Mouse (Mus musculus) testis, adult 2 months (tissue): ENCODE results near the gene Pcdh9. TPM values are rescaled to one million over a fixed set of nuclear protein-coding genes. Genes with fewer than 3 reads are reported as not detected.

ENCODE experiments used
- H3K27ac ChIP-seq: fragments of 200-500 bp; 2 replicates; pipeline ENCODE4 v1.5.1; 2012; ENCODE audit warnings: low read depth, low read length; ENCODE audit not compliant: control insufficient read depth, insufficient read depth
- H3K27me3 ChIP-seq: fragments of 200-500 bp; 2 replicates; pipeline ENCODE4 v1.6.1; 2012; ENCODE audit warnings: mild to moderate bottlenecking, low read length, moderate library complexity; ENCODE audit not compliant: control insufficient read depth, insufficient read depth
- H3K36me3 ChIP-seq: fragments of 200-500 bp; 2 replicates; pipeline ENCODE4 v1.6.1; 2012; ENCODE audit warnings: mild to moderate bottlenecking, low read length; ENCODE audit not compliant: control insufficient read depth, insufficient read depth
- H3K4me1 ChIP-seq: fragments of 200-500 bp; 2 replicates; pipeline ENCODE4 v1.6.1; 2012; ENCODE audit warnings: low read length; ENCODE audit not compliant: control insufficient read depth, insufficient read depth
- H3K4me3 ChIP-seq: fragments of 200-500 bp; 2 replicates; pipeline ENCODE4 v1.5.1; 2012; ENCODE audit warnings: low read depth, mild to moderate bottlenecking, low read length, moderate library complexity, mixed read lengths; ENCODE audit not compliant: control insufficient read depth
- CTCF ChIP-seq: fragments of 200-500 bp; IDR thresholded peaks from 2 replicates; pipeline ENCODE4 v1.5.1; 2012; ENCODE audit warnings: low read depth, mild to moderate bottlenecking, inconsistent platforms, low read length, moderate library complexity; ENCODE audit not compliant: control insufficient read depth, insufficient read depth, insufficient replicate concordance
- POLR2A ChIP-seq: fragments of 200-500 bp; IDR thresholded peaks from 2 replicates; pipeline ENCODE4 v1.6.1; 2012; ENCODE audit warnings: low read depth, mild to moderate bottlenecking, inconsistent platforms, low read length, moderate library complexity; ENCODE audit not compliant: control insufficient read depth
- polyA plus RNA-seq: library from polyadenylated mRNA; depleted of rRNA; stranded (reverse); fragments of >200 nt; gene quantifications from 2 replicates; pipeline ENCODE4 v1.2.3, GENCODE M21; 2012

Pcdh9 gene
- polyA plus RNA-seq, 1 experiment = 0.78 TPM

- H3K27me3 ChIP-seq = no peaks in the 10 kb centered on the region
- no peaks in the 10 kb centered on the region for H3K4me1 ChIP-seq
- no peaks in the 10 kb centered on the region for H3K36me3 ChIP-seq
- no peak overlapping the region for H3K4me3 ChIP-seq
- no peak for TF ChIP-seq POLR2A
- no peak for TF ChIP-seq CTCF
- no peak overlapping the region for H3K27ac ChIP-seq
Measured at GRCm38 (mm10) chr14:93376159-93376558, 514.3 kb downstream of the Pcdh9 start.

DNA sequence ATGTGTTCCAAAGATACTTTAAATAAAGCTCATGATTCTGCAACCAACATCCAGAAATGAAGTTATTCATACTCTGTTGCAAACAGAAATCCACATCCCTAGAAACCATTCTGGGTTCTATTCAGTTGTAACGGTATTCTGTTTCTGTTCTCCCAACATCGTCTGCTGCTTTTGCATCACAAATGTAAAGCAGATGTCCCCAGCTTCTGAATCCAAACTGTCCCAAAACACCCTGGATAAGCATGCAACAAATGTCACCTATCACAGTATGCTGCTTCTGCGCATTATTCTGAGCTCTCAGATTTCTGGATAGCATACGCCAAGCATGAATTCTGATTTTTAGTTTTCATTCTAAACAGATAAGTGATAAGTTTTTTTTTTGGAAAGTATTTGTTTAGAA lies 516.3 kb downstream of the Pcdh9 start:
- no peaks in the 10 kb centered on the region for H3K27me3 ChIP-seq
- TF ChIP-seq POLR2A = no peak
- no peak for TF ChIP-seq CTCF
- H3K27ac ChIP-seq = no peak overlapping the region
- H3K4me1 ChIP-seq = no peaks in the 10 kb centered on the region
- H3K4me3 ChIP-seq = no peak overlapping the region
- no peaks in the 10 kb centered on the region for H3K36me3 ChIP-seq

- H3K27ac ChIP-seq = no peak overlapping the region
- H3K4me1 ChIP-seq = no peaks in the 10 kb centered on the region
- H3K36me3 ChIP-seq = no peaks in the 10 kb centered on the region
- TF ChIP-seq POLR2A (no peak), CTCF (no peak)
- H3K27me3 ChIP-seq = no peaks in the 10 kb centered on the region
- H3K4me3 ChIP-seq = no peak overlapping the region
Measured at GRCm38 (mm10) chr14:93354150-93354549, 536.3 kb downstream of the Pcdh9 start.

- no peaks in the 10 kb centered on the region for H3K27me3 ChIP-seq
- no peaks in the 10 kb centered on the region for H3K4me1 ChIP-seq
- H3K36me3 ChIP-seq = no peaks in the 10 kb centered on the region
- H3K27ac ChIP-seq = no peak overlapping the region
- H3K4me3 ChIP-seq = no peak overlapping the region
- TF ChIP-seq POLR2A (no peak), CTCF (no peak)
Measured at GRCm38 (mm10) chr14:93350906-93351305, 539.6 kb downstream of the Pcdh9 start.

DNA sequence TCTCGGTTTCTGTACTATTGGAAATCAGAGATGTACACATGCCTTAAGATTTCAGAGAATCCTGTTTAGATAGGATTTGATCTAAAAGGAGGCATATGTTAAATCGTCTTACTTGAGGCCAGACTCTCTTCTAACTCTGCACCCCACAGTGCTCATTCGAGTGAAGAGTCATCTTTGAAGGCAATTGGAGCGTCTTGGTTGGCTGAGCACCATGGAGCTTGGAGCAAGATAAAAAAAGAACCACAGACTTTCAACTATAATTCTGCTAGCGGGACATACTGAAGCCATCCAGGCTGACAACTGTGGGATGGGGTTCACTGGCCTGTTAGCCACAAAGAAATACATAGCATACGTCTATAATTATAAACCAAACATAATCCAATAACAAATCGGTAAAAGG lies 541.3 kb downstream of the Pcdh9 start:
- H3K36me3 ChIP-seq = no peaks in the 10 kb centered on the region
- H3K4me3 ChIP-seq = no peak overlapping the region
- no peaks in the 10 kb centered on the region for H3K4me1 ChIP-seq
- H3K27me3 ChIP-seq = no peaks in the 10 kb centered on the region
- H3K27ac ChIP-seq = no peak overlapping the region
- TF ChIP-seq POLR2A (no peak), CTCF (no peak)

DNA sequence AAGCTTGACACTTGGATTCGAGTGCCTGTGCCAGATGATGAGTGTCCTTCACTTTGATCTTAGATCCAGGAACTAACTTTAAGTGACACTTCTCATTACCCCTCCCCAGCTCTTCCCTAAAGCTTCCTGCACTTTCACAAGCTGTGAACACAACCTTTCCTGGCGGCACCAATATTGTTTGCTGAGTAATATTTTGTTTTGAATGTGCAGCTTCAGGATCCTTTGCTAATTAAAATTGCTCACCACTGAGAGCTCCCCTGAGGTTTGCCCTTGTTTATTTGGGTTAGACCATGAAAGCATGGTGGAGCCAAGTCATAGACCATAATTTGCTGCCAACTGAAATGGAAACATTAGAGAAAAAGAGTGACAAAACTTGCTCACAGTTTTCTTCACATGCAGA lies 543.4 kb downstream of the Pcdh9 start:
- no peaks in the 10 kb centered on the region for H3K4me1 ChIP-seq
- TF ChIP-seq CTCF = no peak
- TF ChIP-seq POLR2A = no peak
- H3K36me3 ChIP-seq = no peaks in the 10 kb centered on the region
- no peaks in the 10 kb centered on the region for H3K27me3 ChIP-seq
- no peak overlapping the region for H3K4me3 ChIP-seq
- no peak overlapping the region for H3K27ac ChIP-seq

DNA sequence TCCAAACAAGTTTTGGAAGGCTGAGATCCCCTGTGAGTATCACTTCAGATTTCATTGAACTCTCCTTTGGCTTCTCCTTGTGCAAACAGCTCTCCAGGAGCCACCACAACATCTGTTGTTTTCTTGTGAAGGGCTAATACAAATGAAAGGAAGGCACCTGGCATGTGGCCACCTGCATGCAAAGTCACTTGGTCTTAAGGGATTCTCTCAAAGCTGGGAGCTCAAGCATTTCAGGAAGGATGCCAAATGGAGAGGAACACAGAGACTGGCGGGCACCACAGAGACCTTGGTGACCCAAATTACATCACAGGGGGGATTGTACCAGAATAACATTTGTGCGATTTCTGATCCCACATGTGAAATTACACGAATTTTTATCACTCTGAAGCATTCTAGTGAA lies 547.7 kb downstream of the Pcdh9 start:
- Histone ChIP-seq H3K27ac (no peak overlapping the region), H3K36me3 (no peaks in the 10 kb centered on the region), H3K4me1 (no peaks in the 10 kb centered on the region), H3K27me3 (no peaks in the 10 kb centered on the region), H3K4me3 (no peak overlapping the region)
- TF ChIP-seq CTCF (no peak), POLR2A (no peak)

DNA sequence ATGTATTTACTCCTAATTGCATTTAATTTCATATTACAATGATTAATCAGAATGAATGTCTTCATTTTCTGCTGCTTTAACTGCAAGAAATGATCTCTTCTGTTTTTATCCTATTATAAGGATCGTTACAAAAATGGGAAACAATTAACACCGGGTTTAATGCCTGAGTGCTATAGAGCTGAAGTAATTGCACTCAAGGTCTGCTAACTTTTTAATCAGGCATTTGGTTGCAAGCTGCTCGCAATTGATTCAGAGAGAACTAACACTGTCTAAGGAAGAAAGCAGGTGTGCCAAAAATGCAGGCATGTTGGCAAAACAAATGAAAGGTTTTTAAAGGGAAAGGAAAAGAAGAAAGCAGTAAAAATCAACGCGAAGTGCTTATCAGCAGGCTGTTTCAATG lies 549.1 kb downstream of the Pcdh9 start:
- no peak for TF ChIP-seq CTCF
- TF ChIP-seq POLR2A = no peak
- H3K27ac ChIP-seq = no peak overlapping the region
- H3K36me3 ChIP-seq = no peaks in the 10 kb centered on the region
- H3K4me1 ChIP-seq = no peaks in the 10 kb centered on the region
- no peak overlapping the region for H3K4me3 ChIP-seq
- no peaks in the 10 kb centered on the region for H3K27me3 ChIP-seq
